Mouse (Mus musculus) heart, postnatal 0 days (tissue): ENCODE results near the gene Zmat5. TPM values are rescaled to one million over a fixed set of nuclear protein-coding genes. Genes with fewer than 3 reads are reported as not detected.

ENCODE experiments used
- ATAC-seq: fragments of 200-750 bp; cut with Nextera tagmentation; 2 replicates; pipeline ENCODE4 v1.8.0; 2017; ENCODE audit warnings: low read depth, moderate number of reproducible peaks, moderate library complexity; ENCODE audit not compliant: insufficient read depth
- DNase-seq: peaks from one replicate; pipeline ENCODE4 v3.0.0-alpha.2; 2016; ENCODE audit warnings: low spot score
- H3K27ac ChIP-seq: fragments of 300-500 bp; sonication (generic); 2 replicates; pipeline ENCODE4 v1.5.1; 2014; ENCODE audit warnings: low read depth, mild to moderate bottlenecking
- H3K27me3 ChIP-seq: fragments of 300-500 bp; sonication (generic); 2 replicates; pipeline ENCODE4 v1.6.1; 2014; ENCODE audit warnings: low read length, mixed read lengths; ENCODE audit not compliant: control insufficient read depth, insufficient read depth
- H3K36me3 ChIP-seq: fragments of 300-500 bp; sonication (generic); replicated peaks from 2 replicates; pipeline ENCODE4 v1.6.1; 2014; ENCODE audit warnings: low read length, mixed read lengths; ENCODE audit not compliant: control insufficient read depth, insufficient read depth
- H3K4me1 ChIP-seq: fragments of 300-500 bp; sonication (generic); 2 replicates; pipeline ENCODE4 v1.6.1; 2014; ENCODE audit warnings: antibody characterized with exemption; ENCODE audit not compliant: control insufficient read depth, insufficient read depth
- H3K4me2 ChIP-seq: fragments of 300-500 bp; sonication (generic); 2 replicates; pipeline ENCODE4 v1.6.1; 2014; ENCODE audit warnings: low read depth, mild to moderate bottlenecking, low read length, moderate library complexity
- H3K4me3 ChIP-seq: fragments of 300-500 bp; sonication (generic); 2 replicates; pipeline ENCODE4 v1.5.1; 2014; ENCODE audit warnings: low read depth, low read length
- H3K9ac ChIP-seq: fragments of 300-500 bp; sonication (generic); replicated peaks from 2 replicates; pipeline ENCODE4 v1.6.1; 2014; ENCODE audit warnings: low read depth, low read length, mixed read lengths
- H3K9me3 ChIP-seq: fragments of 300-500 bp; sonication (generic); replicated peaks from 2 replicates; pipeline ENCODE4 v1.6.1; 2016; ENCODE audit warnings: low read length; ENCODE audit not compliant: control insufficient read depth
- CTCF ChIP-seq: IDR thresholded peaks from 2 replicates; pipeline ENCODE4 v1.5.1; 2016; ENCODE audit warnings: antibody characterized with exemption, control low read depth, low read depth
- EP300 ChIP-seq: IDR thresholded peaks from 2 replicates; pipeline ENCODE4 v1.6.1; 2016; ENCODE audit warnings: antibody characterized with exemption, low read depth
- WGBS: fragments of 180-500 bp; shearing (Covaris S2); extraction: QIAGEN DNeasy Blood & Tissue Kit; methylation state at CpG from one replicate; pipeline ENCODE4 v1.1.7; 2014; 5-methylcytosine and 5-hydroxymethylcytosine counted together
- polyA plus RNA-seq: library from polyadenylated mRNA; unstranded; fragments of >200 nt; fragmentation: Nextera tagmentation; extraction: Ambion mirVana; gene quantifications from 2 replicates; pipeline ENCODE4 v1.2.1, GENCODE M21; 2015
- total RNA-seq: library from RNA; depleted of rRNA; stranded (reverse); fragments of >200 nt; gene quantifications from 2 replicates; pipeline ENCODE4 v1.2.3, GENCODE M21; 2014; ENCODE audit warnings: low replicate concordance

Gene Zmat5
- total and polyA plus RNA-seq, 2 experiments from 2014 or later: 35.1 to 50.5 TPM

GRCm38 (mm10) chr11:4685510-4685909, 19.0 kb upstream of the Zmat5 start:
- Histone ChIP-seq H3K4me2 (no peak overlapping the region), H3K9me3 (no peaks in the 10 kb centered on the region), H3K36me3 (peaks cover 24% of the 10 kb centered on the region; the same call in 1 of the 2 replicates), H3K9ac (no peak overlapping the region), H3K27me3 (no peaks in the 10 kb centered on the region), H3K4me1 (no peaks in the 10 kb centered on the region), H3K27ac (no peak overlapping the region), H3K4me3 (no peak overlapping the region)
- DNase-seq (no peak), ATAC-seq (no peak)
- TF ChIP-seq CTCF (no peak), EP300 (no peak)
- 73% methylated on average over 5 of the region's 5 CpGs for WGBS

GRCm38 (mm10) chr11:4687027-4687426, 17.5 kb upstream of the Zmat5 start:
- ATAC-seq: no peak
- Histone ChIP-seq H3K9me3 (no peaks in the 10 kb centered on the region), H3K27ac (no peak overlapping the region), H3K4me1 (no peaks in the 10 kb centered on the region), H3K36me3 (peaks cover 14% of the 10 kb centered on the region; the same call in 1 of the 2 replicates), H3K9ac (no peak overlapping the region), H3K4me2 (no peak overlapping the region), H3K4me3 (no peak overlapping the region), H3K27me3 (no peaks in the 10 kb centered on the region)
- no peak for DNase-seq
- WGBS: 79% methylated on average over 3 of the region's 3 CpGs
- TF ChIP-seq CTCF (no peak), EP300 (no peak)

GRCm38 (mm10) chr11:4687874-4688273, 16.6 kb upstream of the Zmat5 start:
- 57% methylated on average over 3 of the region's 3 CpGs for WGBS
- Histone ChIP-seq H3K36me3 (peaks cover 9% of the 10 kb centered on the region; the same call in 1 of the 2 replicates), H3K9ac (no peak overlapping the region), H3K4me1 (no peaks in the 10 kb centered on the region), H3K9me3 (no peaks in the 10 kb centered on the region), H3K27me3 (no peaks in the 10 kb centered on the region), H3K27ac (no peak overlapping the region), H3K4me2 (no peak overlapping the region), H3K4me3 (no peak overlapping the region)
- ATAC-seq (no peak), DNase-seq (no peak)
- TF ChIP-seq CTCF (no peak), EP300 (no peak)

- TF ChIP-seq CTCF (no peak), EP300 (no peak)
- DNase-seq (no peak), ATAC-seq (no peak)
- H3K27me3 ChIP-seq: no peaks in the 10 kb centered on the region
- no peak overlapping the region for H3K4me2 ChIP-seq
- no peak overlapping the region for H3K9ac ChIP-seq
- H3K4me1 ChIP-seq: no peaks in the 10 kb centered on the region
- no peaks in the 10 kb centered on the region for H3K36me3 ChIP-seq
- no peaks in the 10 kb centered on the region for H3K9me3 ChIP-seq
- WGBS: 55% methylated on average over 11 of the region's 11 CpGs
- H3K4me3 ChIP-seq: no peak overlapping the region
- H3K27ac ChIP-seq: no peak overlapping the region
Measured at GRCm38 (mm10) chr11:4688632-4689380, 15.7 kb upstream of the Zmat5 start.

GRCm38 (mm10) chr11:4690353-4690752, 14.1 kb upstream of the Zmat5 start:
- Histone ChIP-seq H3K27ac (no peak overlapping the region), H3K9me3 (no peaks in the 10 kb centered on the region), H3K4me1 (no peaks in the 10 kb centered on the region), H3K27me3 (no peaks in the 10 kb centered on the region), H3K9ac (no peak overlapping the region), H3K4me3 (no peak overlapping the region), H3K36me3 (no peaks in the 10 kb centered on the region), H3K4me2 (no peak overlapping the region)
- DNase-seq (no peak), ATAC-seq (no peak)
- no peak for TF ChIP-seq CTCF
- no peak for TF ChIP-seq EP300
- WGBS: 83% methylated on average over 7 of the region's 7 CpGs

- Histone ChIP-seq H3K36me3 (no peaks in the 10 kb centered on the region), H3K4me2 (no peak overlapping the region), H3K27me3 (no peaks in the 10 kb centered on the region), H3K9ac (no peak overlapping the region), H3K9me3 (no peaks in the 10 kb centered on the region), H3K4me3 (no peak overlapping the region), H3K4me1 (no peaks in the 10 kb centered on the region), H3K27ac (no peak overlapping the region)
- WGBS: 39% methylated on average over 10 of the region's 10 CpGs
- TF ChIP-seq CTCF (no peak), EP300 (no peak)
- ATAC-seq (no peak), DNase-seq (no peak)
Measured at GRCm38 (mm10) chr11:4691213-4691612, 13.3 kb upstream of the Zmat5 start.
